Mouse (Mus musculus): ENCODE measurements at regions not wholly inside any gene's neighbourhood (a gene's known extent, or its start where the extent isn't known, plus 50 kb on each side); places are given as distances from the start of the nearest gene placed in this dataset.

- TF ChIP-seq CTCF (conservative IDR thresholded peaks at IDR 0.05 in 1 of 2, IDR thresholded peaks at IDR 0.05 in 1 of 2; ENCODE audit: low read depth in 2 of 2, low read length in 2 of 2): no peak
- TF ChIP-seq MAZ (IDR thresholded peaks at IDR 0.05; ENCODE audit: low read depth, low read length): no peak
- no peak for TF ChIP-seq ZNF384 (IDR thresholded peaks at IDR 0.05; ENCODE audit: low read depth, low read length)
- no peak for TF ChIP-seq POLR2A (IDR thresholded peaks at IDR 0.05; ENCODE audit: low read depth, low read length)
- no peak for TF ChIP-seq SMC3 (IDR thresholded peaks at IDR 0.05; ENCODE audit: low read depth, low read length)
- TF ChIP-seq CHD2 (IDR thresholded peaks at IDR 0.05; ENCODE audit: low read length): no peak
- no peak for TF ChIP-seq MYC (IDR thresholded peaks at IDR 0.05; ENCODE audit: low read depth, low read length)
- no peak for TF ChIP-seq CHD1 (IDR thresholded peaks at IDR 0.05; ENCODE audit: low read depth, low read length)
- no peak for TF ChIP-seq ZC3H11A (IDR thresholded peaks at IDR 0.05; ENCODE audit: low read depth, low read length)
- no peak for TF ChIP-seq POLR2AphosphoS2 (IDR thresholded peaks at IDR 0.05; ENCODE audit: low read depth, low read length)
- no peak for TF ChIP-seq IRF4 (IDR thresholded peaks at IDR 0.05; ENCODE audit: low read depth, low read length)
- no peak for TF ChIP-seq NELFE (IDR thresholded peaks at IDR 0.05; ENCODE audit: low read depth, low read length)
Measured at GRCm38 (mm10) chr3:155866286-155866685, 695.3 kb upstream of the Negr1 start.

Measured in CH12.LX (cell line).